Mouse (Mus musculus) liver, embryonic 14.5 days (tissue): ENCODE measurements around the gene Defb38.

ENCODE experiments used
- CTCF ChIP-seq: IDR thresholded peaks from 2 replicates; pipeline ENCODE4 v1.5.1; 2016; ENCODE audit warnings: antibody characterized with exemption, low read depth, control low read depth
- EP300 ChIP-seq: IDR thresholded peaks from 2 replicates; pipeline ENCODE4 v1.6.1; 2016; ENCODE audit warnings: antibody characterized with exemption, low read depth

DNA sequence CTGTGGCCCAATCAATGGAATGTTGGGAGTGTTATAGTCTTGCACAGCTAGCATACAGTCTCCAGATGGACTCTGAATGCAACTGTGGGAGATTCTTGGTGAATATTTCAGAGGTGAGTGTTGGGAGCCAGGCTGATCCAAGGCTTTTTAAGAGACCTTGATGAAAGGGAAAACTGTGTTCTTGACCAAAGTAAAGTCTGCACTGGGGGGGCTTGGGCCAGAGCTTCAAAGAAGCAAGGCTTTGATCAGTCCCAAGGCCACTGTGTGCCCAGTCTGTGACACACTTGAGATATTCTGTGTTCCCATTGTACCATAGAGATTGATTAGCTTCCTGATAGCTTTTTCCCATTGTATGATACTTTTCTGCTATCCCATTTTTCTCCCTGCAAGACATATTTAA, 36.5 kb upstream of the Defb38 start:
- TF ChIP-seq EP300 (no peak), CTCF (no peak)
